ENCODE assay signal across 8 mouse cellular contexts in genomic region chr11:97744718-97745330, GRCm38 (mm10). TPM values are rescaled to one million over a fixed set of nuclear protein-coding genes. Genes with fewer than 3 reads are reported as not detected.
DNase-seq lines count a peak whose midpoint lies in the region; ATAC-seq lines count a peak whose summit lies in the region.

No protein-coding gene starts in this region.

- peak; percentile 100 for DNase-seq in Muller cell, postnatal 12 days (ENCODE audit: inconsistent ontology term)
- DNase-seq in cerebellum, adult 9-11 months, result peak; percentile 99
- DNase-seq in frontal cortex, adult 2 months (ENCODE audit: extremely low spot score in 1 of 2, low spot score in 1 of 2), result peak; percentile 96 to 99
- peak; percentile 98 for DNase-seq in hindbrain, embryonic 11.5 days (ENCODE audit: low spot score)
- peak; percentile 98 for DNase-seq in layer of hippocampus, postnatal 10 days (ENCODE audit: low spot score in 2 of 2)
- peak; percentile 100 for DNase-seq in lung, postnatal 10 days
- DNase-seq in ovary, postnatal 36 days (ENCODE audit: low spot score), result peak; percentile 98
- DNase-seq in thymus, postnatal 25 days, result peak; percentile 99

- peaks cover 8% of the 10 kb centered on the region for H3K4me1 ChIP-seq in hindbrain, embryonic 11.5 days (replicated peaks; ENCODE audit: control insufficient read depth, insufficient read depth, low read length)

- peak overlapping the region; percentile 88 for H3K9ac ChIP-seq in hindbrain, embryonic 11.5 days (ENCODE audit: low read depth, low read length)

- peak overlapping the region; percentile 94 for H3K27ac ChIP-seq in hindbrain, embryonic 11.5 days (ENCODE audit: low read depth, low read length)

- peak overlapping the region; percentile 78 for H3K4me2 ChIP-seq in hindbrain, embryonic 11.5 days (replicated peaks; ENCODE audit: low read depth, low read length)

- ATAC-seq in hindbrain, embryonic 11.5 days (ENCODE audit: low FRiP score), result peak; percentile 97

- H3K27me3 ChIP-seq in hindbrain, embryonic 11.5 days (ENCODE audit: control insufficient read depth, insufficient read depth, low read length), result no peaks in the 10 kb centered on the region

- no peaks in the 10 kb centered on the region for H3K9me3 ChIP-seq in hindbrain, embryonic 11.5 days (ENCODE audit: control insufficient read depth, low read length)

- H3K4me3 ChIP-seq in hindbrain, embryonic 11.5 days (ENCODE audit: low read depth, low read length), result peak overlapping the region; percentile 60

- under 1% methylated on average over 23 of the region's 57 CpGs for WGBS in hindbrain, embryonic 11.5 days

- H3K36me3 ChIP-seq in hindbrain, embryonic 11.5 days (ENCODE audit: control insufficient read depth, insufficient read depth, low read length), result no peaks in the 10 kb centered on the region

RNA-seq across cellular contexts. Expression of gene Pip4k2b, which starts 0.3 kb away (rescaled TPM):
- 60.9 and 63.3 TPM in 2 replicates for polyA plus RNA-seq in frontal cortex, adult 2 months (2012; rRNA removed)
- polyA plus RNA-seq in hindbrain, embryonic 11.5 days (2014; fragmentation: Nextera tagmentation; extraction: Ambion mirVana), result 2.9 and 3.4 TPM in 2 replicates
- 100 to 1,000 TPM; 121 to 138 TPM for total RNA-seq in layer of hippocampus, postnatal 10 days (2021)

RNA-seq across cellular contexts. Expression of gene Cwc25, which starts 21.5 kb away (rescaled TPM):
- 18.0 and 19.0 TPM in 2 replicates for polyA plus RNA-seq in frontal cortex, adult 2 months (2012; rRNA removed)
- 13.1 and 17.0 TPM in 2 replicates for polyA plus RNA-seq in hindbrain, embryonic 11.5 days (2014; fragmentation: Nextera tagmentation; extraction: Ambion mirVana)
- total RNA-seq in layer of hippocampus, postnatal 10 days (2021), result 10 to 100 TPM; 19.5 to 20.6 TPM

RNA-seq across cellular contexts. Expression of gene 1700001P01Rik, which starts 30.9 kb away (rescaled TPM):
- 0.34 and 0.78 TPM in 2 replicates for polyA plus RNA-seq in frontal cortex, adult 2 months (2012; rRNA removed)
- 0.39 and 0.60 TPM in 2 replicates for polyA plus RNA-seq in hindbrain, embryonic 11.5 days (2014; fragmentation: Nextera tagmentation; extraction: Ambion mirVana)
- total RNA-seq in layer of hippocampus, postnatal 10 days (2021), result under 1 TPM; 0.58 to 0.85 TPM

RNA-seq across cellular contexts. Expression of gene Rpl23, which starts 37.4 kb away (rescaled TPM):
- 342 and 345 TPM in 2 replicates for polyA plus RNA-seq in frontal cortex, adult 2 months (2012; rRNA removed)
- 437 and 458 TPM in 2 replicates for polyA plus RNA-seq in hindbrain, embryonic 11.5 days (2014; fragmentation: Nextera tagmentation; extraction: Ambion mirVana)
- 100 to 1,000 TPM; 458 to 501 TPM for total RNA-seq in layer of hippocampus, postnatal 10 days (2021)

RNA-seq across cellular contexts. Expression of gene Psmb3, which starts 41.6 kb away (rescaled TPM):
- polyA plus RNA-seq in frontal cortex, adult 2 months (2012; rRNA removed), result 241 and 243 TPM in 2 replicates
- polyA plus RNA-seq in hindbrain, embryonic 11.5 days (2014; fragmentation: Nextera tagmentation; extraction: Ambion mirVana), result 468 and 507 TPM in 2 replicates
- total RNA-seq in layer of hippocampus, postnatal 10 days (2021), result 100 to 1,000 TPM; 146 to 170 TPM

Comparison
In these comparisons a context has a peak if more than half of its experiments do, and no peak if none do; other contexts are left out.
1. Peak in every context shown above with its lines: DNase-seq, ATAC-seq, H3K4me3 ChIP-seq and H3K27ac ChIP-seq.
2. RNA of gene Pip4k2b, which starts 0.3 kb away (polyA plus RNA-seq): 60.9 to 63.3 TPM in frontal cortex, adult 2 months; 2.9 to 3.4 TPM in hindbrain, embryonic 11.5 days; every median in the first group is over 10 times any median in the second.